Mouse (Mus musculus) layer of hippocampus, adult 9-10 months (tissue): Measurements from ENCODE around the gene Olfr544.
"Not testable (repeated sequence)": the region's sequence is repeated elsewhere in the genome, so short reads cannot be mapped to it uniquely, and the experiment has no call there.

Source experiments
- DNase-seq: peaks from one replicate; pipeline ENCODE4 v3.0.0; 2022; ENCODE audit warnings: low spot score

The Olfr544 gene

DNA sequence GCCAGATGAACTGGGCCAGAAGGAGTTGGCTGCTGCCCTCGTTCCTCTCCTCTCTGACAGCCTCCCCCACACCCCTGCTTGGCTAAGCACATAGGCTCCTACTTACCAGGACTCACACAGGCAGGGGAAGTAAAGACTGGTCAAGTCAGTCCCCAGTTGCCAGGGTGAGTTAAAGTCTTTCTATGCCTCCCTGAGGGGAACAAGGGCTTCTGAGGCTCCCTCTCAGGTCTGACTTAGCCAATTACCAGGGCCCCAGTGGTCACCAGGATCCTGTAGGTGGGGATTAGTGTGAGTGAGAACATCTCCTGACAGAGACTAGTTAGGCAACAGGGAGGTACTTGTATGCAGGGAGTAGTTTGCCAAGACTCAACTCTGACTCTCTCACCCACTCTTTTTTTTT is at the start of gene Olfr544:
Gene Olfr544 (minus strand): TSS at position 153 of the 400 bp plus-strand sequence.
- no peak for DNase-seq

DNA sequence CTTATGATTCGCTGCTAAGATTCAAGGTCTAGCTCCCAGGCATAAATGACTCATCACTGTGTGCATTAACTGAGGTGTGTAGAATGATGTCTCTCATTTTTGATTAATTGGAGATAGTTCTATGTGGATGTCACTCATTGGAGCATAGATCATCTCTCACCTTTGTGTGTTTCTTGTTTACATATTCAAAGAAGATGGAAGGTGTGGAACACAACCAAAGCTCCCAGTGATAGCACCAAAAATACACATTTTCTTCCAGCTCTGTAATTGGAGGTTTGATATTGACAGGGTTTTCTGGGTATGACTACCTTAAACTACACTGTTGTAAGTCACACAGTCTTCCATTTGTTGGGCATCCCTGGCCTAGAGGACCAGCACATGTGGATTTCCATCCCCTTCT is 46.3 kb upstream of the Olfr544 start, which contains the start of gene Olfr547:
Gene Olfr547 (plus strand): TSS at position 301 of the 400 bp plus-strand sequence.
- DNase-seq = no peak

DNA sequence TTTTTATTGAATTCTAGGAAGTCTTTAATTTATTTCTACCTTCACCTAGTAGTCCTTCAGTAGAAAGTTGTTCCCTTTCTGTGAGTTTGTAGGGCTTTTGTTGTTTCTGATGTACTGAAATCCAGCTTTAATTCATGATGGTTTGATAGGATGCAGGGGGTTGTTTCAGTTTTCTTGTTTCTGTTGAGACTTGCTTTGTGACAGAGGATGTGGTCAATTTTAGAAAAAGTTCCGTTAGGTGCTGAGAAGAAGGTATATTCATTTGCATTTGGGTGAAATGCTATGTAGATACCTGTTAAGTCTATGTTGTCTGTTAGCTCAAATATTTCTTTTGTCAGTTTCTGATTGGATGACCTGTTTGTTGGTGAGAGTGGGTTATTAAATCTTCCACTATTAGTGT is 40.9 kb upstream of the Olfr544 start:
- no peak for DNase-seq

DNA sequence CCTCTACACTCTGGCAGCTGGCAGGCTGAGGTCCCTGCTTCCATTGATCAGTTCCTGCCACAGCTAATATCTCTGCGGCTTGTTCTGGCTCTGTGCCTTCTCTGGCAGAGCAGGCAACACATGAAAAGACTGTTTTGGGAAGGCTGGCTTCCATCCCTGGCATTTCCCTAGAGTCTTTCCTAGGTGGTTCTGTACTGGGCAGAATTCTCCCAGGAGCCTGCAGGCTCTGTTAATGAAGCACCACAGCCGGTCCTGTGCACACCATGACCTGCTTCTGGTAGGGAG is 28.9 kb upstream of the Olfr544 start:
- no peak for DNase-seq

DNA sequence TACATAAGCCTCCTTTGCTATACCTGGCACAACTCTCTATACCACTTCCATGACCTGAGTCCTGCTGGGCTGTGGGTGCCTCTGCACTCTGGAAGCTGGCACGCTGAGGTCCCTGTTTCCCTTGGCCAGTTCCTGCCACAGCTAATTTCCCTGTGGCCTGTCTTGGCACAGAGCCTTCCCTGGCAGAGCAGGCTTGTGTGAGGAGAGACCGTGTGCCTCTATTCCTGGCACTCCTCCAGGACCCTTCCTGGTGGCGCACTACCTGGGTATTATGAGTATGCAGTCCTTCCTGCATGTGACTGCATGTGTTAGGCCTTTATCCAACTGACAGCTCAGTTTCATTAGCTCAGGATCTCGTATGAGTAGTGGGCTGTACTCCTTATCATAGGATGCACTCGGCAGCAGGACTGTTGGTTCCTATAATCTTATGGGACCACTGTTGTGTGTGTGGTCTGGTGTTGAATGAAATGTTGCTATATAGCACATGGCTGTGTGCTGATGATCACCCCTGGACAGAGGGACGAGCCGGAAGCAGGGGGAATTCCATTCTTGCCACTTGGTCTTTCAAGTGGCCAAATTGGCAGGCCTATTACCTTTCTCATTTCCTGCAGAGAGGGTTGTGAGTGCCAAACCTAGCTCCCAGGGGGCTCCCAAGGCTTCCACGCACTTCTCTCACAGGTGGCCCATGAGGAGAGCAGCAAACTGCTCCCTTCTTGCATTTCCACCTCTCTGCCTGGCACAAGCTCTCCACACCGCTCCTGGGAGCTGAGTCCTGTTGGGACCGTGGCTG is 28.3 kb upstream of the Olfr544 start:
- DNase-seq = no peak

DNA sequence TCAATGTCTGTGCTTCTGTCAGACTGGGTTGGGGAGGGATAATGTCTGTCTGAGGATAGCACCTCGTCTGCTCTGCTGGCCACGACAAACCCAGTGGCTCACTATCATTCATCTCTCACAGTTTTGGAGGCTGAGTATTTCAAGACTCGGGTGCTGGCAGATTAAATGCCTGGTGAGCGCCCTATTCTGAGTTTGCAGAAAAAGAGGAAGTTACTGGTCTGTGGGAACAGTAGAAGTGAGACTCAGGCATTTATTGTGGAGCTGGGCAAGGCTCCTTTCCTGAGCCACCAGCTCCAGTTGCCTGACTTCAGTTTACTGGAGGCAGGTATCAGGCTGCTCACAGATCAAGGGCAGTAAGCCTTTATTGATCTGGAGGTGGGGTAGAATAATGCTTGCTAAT is 26.0 kb upstream of the Olfr544 start:
- DNase-seq = no peak

DNA sequence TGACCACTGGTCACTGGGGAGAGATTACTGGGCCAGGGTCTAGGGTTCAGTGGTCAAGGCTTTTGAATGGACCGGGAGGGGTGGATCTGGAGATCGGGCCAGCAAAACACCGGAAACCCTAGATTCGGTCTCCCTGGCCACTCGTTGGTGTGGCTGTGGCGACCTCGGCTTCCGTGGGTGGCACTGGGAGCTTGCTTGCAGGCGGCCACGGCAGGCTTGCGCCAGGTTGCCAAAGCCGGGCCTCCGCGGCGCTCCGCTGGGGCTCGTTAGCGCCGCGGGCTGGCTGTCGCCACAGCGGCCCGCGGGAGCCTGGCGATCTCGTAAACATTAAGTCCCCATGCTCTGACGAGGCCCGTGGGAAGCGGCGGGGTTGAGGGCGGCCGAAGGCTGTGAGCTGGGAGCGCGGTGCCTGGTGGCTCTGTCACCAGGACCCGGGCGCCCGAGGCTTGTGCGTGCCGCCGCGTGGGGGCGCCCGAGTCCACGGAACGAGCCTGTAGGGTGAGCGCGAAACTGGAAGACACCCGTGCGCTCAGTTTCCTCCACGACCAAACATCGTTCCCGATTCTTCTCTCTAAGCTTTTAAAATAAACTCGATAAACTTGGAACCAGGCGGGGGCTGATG is 24.8 kb upstream of the Olfr544 start:
- DNase-seq = peak; percentile 68

DNA sequence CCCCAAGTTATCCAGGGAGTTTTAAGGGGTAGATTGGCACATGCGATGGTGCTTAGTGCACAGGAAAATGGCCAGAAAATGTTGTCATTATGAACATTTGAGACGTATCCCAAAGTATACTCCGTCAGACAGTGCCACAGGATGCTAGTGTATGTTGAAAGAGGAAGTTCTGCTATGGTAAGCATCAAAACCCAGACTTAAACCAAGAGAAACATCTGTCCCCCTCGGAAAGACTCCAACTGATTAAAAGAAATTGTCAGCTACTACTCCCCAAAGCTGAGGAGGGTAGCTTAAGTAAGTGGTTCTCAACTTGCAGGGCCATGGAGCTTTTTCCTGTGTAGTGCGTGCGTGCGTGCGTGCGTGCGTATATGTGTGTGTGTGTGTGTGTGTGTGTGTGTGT is 23.8 kb upstream of the Olfr544 start:
- no peak for DNase-seq

DNA sequence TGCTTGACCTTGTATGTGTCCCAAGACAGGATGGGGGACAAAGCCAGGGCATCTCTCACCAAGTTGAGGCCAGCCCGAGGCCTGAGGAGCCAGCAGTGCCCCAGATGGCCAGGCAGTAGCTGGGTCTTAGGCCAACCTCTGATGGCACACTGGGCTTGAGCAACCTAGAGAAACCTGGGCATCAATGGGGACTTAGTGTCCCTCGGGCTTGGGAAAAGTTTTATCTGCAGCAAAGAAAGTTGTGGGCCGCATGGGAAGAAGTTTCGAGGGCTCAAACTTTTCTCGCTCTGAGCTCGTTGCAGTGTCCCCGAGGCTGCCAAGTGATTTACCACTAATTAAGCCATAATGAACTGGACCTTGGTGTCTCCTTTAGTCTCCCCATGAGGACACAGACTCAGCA is 21.6 kb upstream of the Olfr544 start:
- DNase-seq = no peak

DNA sequence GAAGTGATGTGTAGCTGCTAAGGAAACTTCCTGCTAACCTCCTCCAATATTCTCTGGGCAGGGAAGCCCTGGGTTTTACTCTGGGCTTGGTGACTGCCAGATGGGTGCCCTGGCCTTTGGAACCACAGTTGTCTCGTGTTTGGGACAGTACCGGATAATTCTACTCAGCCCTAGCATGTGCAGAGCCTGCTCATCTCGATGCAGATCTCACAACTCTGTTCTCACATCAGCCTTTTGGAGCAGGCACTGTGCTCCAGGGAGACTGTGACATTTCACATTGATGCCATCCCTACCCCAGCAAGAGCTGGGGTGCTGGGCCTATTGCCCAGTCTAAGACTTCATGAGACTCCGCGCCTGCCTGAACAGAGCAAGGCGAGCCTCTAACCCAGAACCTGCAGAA is 20.6 kb upstream of the Olfr544 start:
- DNase-seq = no peak

DNA sequence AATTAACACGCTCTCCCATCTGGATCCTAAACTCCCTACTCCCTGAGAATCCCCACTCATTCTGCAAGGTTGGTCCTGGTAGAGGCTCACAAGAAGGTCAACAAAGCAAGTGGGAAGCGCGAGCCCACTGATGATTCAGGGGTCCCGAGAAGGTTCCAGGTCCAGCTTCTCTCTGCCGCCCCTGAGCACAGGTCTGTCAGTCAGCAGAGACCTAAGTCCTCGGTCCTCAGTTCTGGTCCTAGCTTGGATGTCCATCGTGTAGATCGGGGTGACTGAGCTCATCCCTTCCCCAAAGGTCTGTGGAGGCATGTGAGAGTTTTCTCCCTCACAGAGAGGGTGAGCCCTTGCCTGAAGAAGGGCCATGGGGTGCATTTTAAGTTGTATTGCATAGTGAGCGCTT is 20.0 kb upstream of the Olfr544 start:
- no peak for DNase-seq

DNA sequence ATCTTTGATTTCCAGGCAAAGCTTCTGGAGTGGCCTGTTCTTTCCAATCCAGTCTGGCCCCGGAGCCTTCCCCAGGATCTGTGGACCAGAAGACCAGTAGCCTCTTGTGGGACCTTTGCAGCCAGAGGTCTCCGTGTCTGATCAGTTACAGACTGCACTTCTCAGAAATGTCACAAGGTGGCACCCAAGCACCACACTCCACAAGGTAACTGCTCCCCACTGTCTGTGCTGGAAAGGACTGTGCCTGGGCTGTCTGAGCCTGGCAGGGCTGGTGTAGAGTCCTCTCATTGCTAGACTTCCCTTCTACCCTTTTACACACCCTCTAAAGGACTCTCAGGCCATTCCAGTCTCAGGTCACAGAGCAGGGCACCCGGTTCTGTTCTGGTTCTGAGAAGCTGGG is 18.7 kb upstream of the Olfr544 start:
- DNase-seq = peak; percentile 81

DNA sequence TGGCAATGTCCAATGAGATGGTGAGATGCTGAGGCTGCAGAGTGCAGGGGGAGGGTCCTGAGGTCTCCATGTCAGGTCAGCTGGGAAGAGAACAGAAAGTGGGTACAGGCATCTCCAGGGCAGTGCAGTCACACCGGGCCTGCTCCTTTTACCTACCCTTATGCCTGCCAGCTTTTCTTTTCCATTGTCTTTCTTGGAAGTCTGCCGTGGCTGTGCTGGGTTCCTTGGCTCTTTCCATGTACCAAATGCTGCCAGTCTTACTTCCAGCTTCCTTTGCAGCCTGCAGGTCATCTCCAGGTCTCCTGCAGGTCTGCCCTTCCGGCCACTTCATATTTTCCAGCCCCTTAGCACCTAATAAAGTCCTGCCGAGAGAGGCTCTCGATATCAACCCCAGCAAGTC is 13.9 kb upstream of the Olfr544 start:
- no peak for DNase-seq

DNA sequence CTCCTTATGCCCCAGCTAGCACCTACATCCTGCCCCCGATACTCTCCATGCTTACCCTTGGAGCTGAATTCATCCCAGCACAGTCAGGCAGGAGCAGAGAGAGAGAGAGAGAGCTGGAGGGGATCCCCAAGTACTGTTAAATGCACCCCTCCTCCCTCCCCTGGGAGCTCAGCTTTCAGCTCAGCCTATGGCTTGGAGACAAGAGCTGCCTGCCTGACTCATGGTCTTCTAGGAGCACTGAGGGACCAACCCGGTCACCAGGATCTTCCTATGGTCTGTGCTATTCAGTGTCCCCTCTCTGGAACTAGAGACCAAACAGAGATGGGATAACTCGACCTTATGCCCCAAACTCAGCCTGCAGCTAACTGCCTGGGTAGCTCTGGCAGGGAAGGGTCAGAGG is 11.4 kb upstream of the Olfr544 start, which contains the start of gene Olfr545:
Gene Olfr545 (minus strand): TSS at position 101 of the 400 bp plus-strand sequence.
- DNase-seq = no peak

DNA sequence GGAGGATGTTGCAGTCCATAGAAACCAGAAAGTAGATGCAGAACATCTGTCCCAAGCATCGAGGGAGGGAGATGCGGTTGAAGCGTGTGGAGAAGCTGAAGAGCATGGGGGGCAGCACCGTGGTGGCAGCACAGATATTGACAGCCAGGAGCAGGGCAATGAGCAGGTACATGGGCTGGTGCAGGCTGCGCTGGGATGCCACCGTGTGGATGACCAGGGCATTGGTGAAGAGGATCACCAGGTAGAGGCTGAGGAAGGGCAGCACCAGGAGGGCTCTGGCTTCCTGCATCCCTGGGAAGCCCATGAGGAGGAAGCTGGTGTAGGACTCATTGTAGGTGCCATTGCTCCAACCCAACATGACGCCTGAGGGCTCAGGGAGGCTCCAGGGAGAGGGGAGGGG is 6.3 kb upstream of the Olfr544 start:
- not testable (repeated sequence) for DNase-seq

DNA sequence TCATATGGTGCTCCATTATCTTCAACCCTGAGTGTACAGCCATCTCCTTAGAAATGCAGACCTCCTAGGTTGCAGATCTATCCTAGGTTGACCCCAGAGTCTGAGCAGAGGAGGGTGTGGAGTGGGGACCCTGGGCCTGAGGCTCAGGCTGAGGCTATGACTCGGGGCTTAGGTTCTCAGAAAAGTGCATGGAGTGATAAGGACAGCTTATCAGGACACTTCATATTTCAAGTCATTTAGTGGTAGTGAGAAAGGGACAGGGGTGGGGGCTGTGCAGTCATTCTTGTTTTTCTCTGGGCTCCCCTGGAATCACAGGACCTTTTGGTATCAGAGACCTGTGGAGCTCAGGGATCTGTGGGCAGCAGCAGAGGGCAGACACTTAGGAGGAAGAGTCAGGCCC is 2.0 kb downstream of the Olfr544 start:
- no peak for DNase-seq

DNA sequence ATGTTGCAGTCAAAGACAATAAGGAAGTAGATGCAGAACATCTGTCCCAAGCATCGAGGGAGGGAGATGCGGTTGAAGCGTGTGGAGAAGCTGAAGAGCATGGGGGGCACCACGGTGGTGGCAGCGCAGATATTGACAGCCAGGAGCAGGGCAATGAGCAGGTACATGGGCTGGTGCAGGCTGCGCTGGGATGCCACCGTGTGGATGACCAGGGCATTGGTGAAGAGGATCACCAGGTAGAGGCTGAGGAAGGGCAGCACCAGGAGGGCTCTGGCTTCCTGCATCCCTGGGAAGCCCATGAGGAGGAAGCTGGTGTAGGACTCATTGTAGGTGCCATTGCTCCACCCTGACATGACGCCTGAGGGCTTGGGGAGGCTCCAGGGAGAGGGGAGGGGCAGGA is 3.3 kb downstream of the Olfr544 start:
- DNase-seq = not testable (repeated sequence)

DNA sequence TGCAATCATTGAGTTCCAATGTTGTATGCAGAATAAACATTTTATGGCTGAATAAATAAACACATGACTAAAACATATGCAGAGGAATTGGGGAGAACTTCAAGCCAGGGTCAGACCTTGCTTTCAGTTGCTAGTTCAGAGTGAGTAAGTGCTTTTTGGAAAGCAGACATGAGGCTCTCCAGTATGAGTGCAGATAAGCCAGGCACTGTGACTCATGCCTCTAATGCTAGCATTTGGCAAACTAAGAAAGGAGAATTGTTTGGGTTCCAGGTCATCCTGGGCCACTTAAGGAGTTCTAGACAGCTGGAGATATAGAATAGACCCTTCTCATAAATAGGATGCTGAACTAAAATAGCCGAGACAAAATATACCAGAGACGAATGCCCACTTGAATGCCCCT is 4.4 kb downstream of the Olfr544 start:
- no peak for DNase-seq

DNA sequence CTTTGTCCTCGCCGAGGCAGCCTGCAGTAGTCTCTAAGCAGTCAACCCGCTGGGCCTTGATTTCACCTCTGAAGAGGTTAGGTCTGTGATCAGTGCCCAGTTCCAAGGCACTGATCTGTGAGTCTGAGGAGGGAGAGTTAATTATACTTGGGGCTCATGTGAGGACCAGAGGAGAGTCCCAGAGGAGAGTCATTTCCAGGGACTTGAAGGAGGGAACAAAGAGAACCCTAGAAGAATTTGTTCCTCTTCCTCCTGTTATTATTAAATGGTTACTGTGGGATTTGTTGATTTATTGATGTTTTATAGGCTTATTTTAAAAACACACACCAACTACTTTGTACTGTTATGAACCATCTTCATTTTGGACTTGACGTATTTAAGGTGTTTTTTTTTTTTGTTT is 6.5 kb downstream of the Olfr544 start, which contains the start of gene Olfr543:
Gene Olfr543 (minus strand): TSS at position 101 of the 400 bp plus-strand sequence.
- no peak for DNase-seq

DNA sequence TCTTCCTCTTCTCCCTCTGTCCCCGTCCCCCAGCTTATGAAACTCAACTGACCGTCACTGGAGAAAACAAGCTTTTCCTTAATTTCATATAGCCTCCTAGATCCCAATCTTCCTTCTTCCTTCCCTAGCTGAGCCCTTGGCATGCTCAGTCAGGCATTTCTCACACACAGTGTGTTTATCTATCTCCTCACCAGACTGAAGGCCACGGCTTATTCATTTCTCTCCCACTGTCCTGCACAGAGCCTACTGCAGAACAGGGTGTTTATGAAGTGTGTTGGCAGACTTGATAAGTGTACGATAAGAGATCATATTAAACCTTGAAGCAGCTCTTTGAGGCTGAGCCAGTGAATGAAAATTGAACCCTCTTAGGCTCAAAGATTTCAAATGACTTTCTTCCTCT is 7.3 kb downstream of the Olfr544 start:
- no peak for DNase-seq

DNA sequence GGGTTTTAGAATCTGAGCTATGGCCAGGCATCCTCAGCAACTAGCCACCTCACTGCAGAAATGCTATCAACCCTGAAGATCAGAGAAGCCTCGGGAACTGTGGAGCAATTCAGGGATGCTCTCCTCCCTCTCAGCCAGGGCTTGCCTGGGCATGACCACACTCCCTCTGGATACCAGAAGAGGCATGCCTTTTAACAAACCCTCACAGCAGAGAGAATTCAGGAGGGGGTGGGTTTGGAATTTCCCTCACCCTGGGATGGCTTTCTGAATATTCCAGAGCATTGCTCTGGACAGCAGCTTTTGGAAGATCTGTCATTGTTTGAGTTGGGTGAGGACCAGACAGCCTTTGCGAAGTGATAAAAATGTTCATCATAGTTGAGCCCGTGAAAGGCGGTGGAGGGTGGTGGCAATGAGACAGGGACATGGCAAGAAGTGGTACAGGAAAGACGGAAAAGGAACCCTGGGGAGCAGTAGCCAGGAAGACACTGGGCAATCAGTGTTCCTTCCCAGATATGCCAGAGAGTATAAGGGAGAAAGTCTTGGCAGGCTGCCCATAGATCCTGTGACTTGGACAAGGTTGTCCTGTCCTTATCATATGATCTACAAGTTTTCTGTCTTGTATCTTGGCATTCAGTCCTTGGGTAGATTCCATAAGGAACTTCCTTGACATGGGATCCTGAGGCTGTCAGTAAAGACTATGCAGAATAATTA is 8.6 kb downstream of the Olfr544 start:
- DNase-seq = no peak

DNA sequence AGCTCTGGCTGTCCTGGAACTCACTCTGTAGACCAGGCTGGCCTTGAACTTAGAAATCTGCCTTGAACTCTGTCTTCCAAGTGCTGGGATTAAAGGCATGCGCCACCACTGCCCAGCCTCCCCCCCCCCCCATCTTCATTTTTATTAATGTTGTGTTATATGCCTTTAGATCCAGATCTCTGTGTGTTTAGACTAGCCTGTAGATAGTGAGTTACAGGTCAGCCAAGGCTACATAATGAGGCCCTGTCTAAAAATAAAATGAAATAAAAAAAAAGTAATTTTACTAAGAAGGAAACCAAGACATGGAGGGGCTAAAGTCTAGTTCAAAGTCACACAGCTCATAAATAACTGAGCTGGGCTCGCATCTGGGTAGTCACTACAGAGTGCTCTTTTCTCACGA is 9.2 kb downstream of the Olfr544 start:
- no peak for DNase-seq

DNA sequence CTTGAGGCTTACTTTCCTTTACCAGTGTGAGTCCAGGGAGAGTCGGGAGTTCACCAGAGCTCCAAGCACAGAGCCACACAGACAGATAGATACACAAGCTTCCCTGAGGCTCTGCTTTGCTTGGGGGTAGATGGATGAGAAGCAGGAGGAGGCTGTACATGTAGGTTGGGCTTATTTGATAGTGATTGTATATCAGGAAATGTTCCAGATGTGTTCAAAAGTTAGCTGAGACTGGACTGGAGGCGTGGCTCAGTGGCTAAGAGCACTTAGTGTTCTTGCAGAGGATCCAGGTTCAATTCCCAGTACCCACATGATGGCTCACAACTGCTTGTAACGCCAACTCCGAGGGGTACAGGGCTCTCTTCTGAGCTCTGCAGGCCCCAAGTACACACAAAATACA is 9.7 kb downstream of the Olfr544 start:
- DNase-seq = no peak
